Comparison of ENCODE assay signal across 22 mouse cellular contexts in genomic region chr4:151709269-151709668, GRCm38 (mm10).
DNase-seq lines count a peak whose midpoint lies in the region; ATAC-seq and TF ChIP-seq lines count a peak whose summit lies in the region.
"Had no signal": no experiment of that assay in that cellular context is flagged by ENCODE, and none has a peak within 500 bp of the region (broad histone marks: within the 10 kb centered on the region; RNA-seq: fewer than 3 reads in every experiment).

No protein-coding gene starts in this region.

- H3K27me3 ChIP-seq in midbrain, postnatal 0 days (ENCODE audit: insufficient read depth, low read length): no peaks in the 10 kb centered on the region
- H3K27me3 ChIP-seq: forebrain, embryonic 13.5 days; heart, embryonic 15.5 days; hindbrain, embryonic 13.5 days had no signal

- no peak overlapping the region for H3K9ac ChIP-seq in midbrain, postnatal 0 days (replicated peaks; ENCODE audit: low read length, poor library complexity, severe bottlenecking)
- H3K9ac ChIP-seq: forebrain, embryonic 13.5 days; forebrain, postnatal 0 days; heart, embryonic 15.5 days; hindbrain, embryonic 13.5 days had no signal

- peak; percentile 89 for DNase-seq in heart, adult 11 months
- DNase-seq in heart, adult 8-10 months (ENCODE audit: low spot score): no peak
- DNase-seq in natural killer cell, adult 2 months (ENCODE audit: low spot score in 2 of 2): peak; percentile 14 to 15
- DNase-seq in thymus, postnatal 0 days (ENCODE audit: low spot score): peak; percentile 23
- peak; percentile 24 to 59 for DNase-seq in thymus, postnatal 36 days
- DNase-seq in adrenal gland, adult 18-20 months (ENCODE audit: low spot score in 2 of 2): no peak
- DNase-seq in midbrain, postnatal 0 days (ENCODE audit: low spot score): no peak
- DNase-seq: adrenal gland, adult 8-10 months; adrenal gland, postnatal 36 days; cerebellum, adult 11 months; cerebellum, adult 9-11 months; forebrain, postnatal 0 days; gastrocnemius, postnatal 36 days; heart, adult 18-20 months; heart, postnatal 14 days had no signal

- 88% methylated on average over 8 of the region's 8 CpGs for WGBS in midbrain, postnatal 0 days

- ATAC-seq in megakaryocyte-erythroid progenitor cell, adult 5-6 weeks (replicated peaks; ENCODE audit: low FRiP score, low TSS enrichment, poor library complexity, severe bottlenecking): no peak
- no peak for ATAC-seq in midbrain, postnatal 0 days (ENCODE audit: low FRiP score)
- ATAC-seq: activated CD4-positive, CD25-positive, alpha-beta regulatory T cell, adult 4 months; forebrain, embryonic 13.5 days; forebrain, postnatal 0 days; hindbrain, postnatal 0 days had no signal

- no peak for TF ChIP-seq CTCF in midbrain, postnatal 0 days (IDR thresholded peaks at IDR 0.05)

- H3K27ac ChIP-seq in midbrain, postnatal 0 days (ENCODE audit: low read depth, low read length): no peak overlapping the region
- H3K27ac ChIP-seq: forebrain, embryonic 13.5 days; heart, embryonic 15.5 days; hindbrain, embryonic 13.5 days; hindbrain, postnatal 0 days had no signal

- H3K4me1 ChIP-seq in midbrain, postnatal 0 days (ENCODE audit: insufficient read depth, low read length): no peaks in the 10 kb centered on the region; the same call in 1 of the 2 replicates

- H3K4me3 ChIP-seq in midbrain, postnatal 0 days (ENCODE audit: low read depth, low read length): no peak overlapping the region
- H3K4me3 ChIP-seq: forebrain, embryonic 13.5 days; heart, embryonic 15.5 days; hindbrain, embryonic 13.5 days had no signal

- H3K36me3 ChIP-seq in midbrain, postnatal 0 days (ENCODE audit: insufficient read depth, low read length): no peaks in the 10 kb centered on the region
- H3K36me3 ChIP-seq: heart, embryonic 15.5 days; hindbrain, embryonic 13.5 days had no signal

- H3K4me2 ChIP-seq in midbrain, postnatal 0 days (ENCODE audit: low read depth, low read length, poor library complexity, severe bottlenecking): no peak overlapping the region
- H3K4me2 ChIP-seq: forebrain, embryonic 13.5 days; heart, embryonic 11.5 days; heart, embryonic 15.5 days; hindbrain, embryonic 13.5 days had no signal

- H3K9me3 ChIP-seq in midbrain, postnatal 0 days (ENCODE audit: low read length): no peaks in the 10 kb centered on the region
- H3K9me3 ChIP-seq: forebrain, embryonic 13.5 days; heart, embryonic 15.5 days; hindbrain, embryonic 13.5 days had no signal

Comparison
In these comparisons a context has a peak if more than half of its experiments do, and no peak if none do; other contexts are left out.
1. DNase-seq: peak in heart, adult 11 months (single experiment), natural killer cell, adult 2 months (2 of 2), thymus, postnatal 0 days (single experiment) and thymus, postnatal 36 days (2 of 2); none in heart, adult 8-10 months (single experiment), adrenal gland, adult 18-20 months (0 of 2) and midbrain, postnatal 0 days (single experiment).